Mouse (Mus musculus): ENCODE data around the gene Sult1c2. TPM values are rescaled to one million over a fixed set of nuclear protein-coding genes. Genes with fewer than 3 reads are reported as not detected.
A peak's percentile ranks its signal among the peaks of the same experiment; 100 is the strongest.
"Not testable (repeated sequence)": the region's sequence is repeated elsewhere in the genome, so short reads cannot be mapped to it uniquely, and the experiment has no call there.

Gene Sult1c2
- polyA plus RNA-seq (2015; fragmentation: Nextera tagmentation; extraction: Ambion mirVana), result 0.16 and 0.33 TPM in 2 replicates

DNA sequence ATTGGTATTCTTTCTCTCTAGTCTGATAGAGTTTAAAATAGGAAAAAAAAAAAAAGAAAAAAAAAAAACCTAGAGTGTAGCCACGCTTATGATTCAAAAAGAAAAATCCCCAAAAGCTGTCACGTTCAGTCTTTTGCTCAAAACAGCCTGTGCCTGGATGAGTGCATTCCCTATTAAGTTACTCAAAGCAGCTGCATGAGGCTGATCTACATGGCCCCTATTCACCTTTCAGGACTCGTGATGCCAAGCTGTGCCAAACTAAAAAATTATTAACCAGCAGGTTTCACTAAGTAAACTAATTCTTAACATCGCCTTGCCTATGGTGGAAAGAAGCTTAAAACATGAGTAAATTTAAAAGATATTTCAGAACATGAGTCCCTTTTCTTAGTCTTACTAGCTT lies at the start of gene Sult1c2:
Gene Sult1c2 (minus strand): TSS at position 134 of the 400 bp plus-strand sequence.
- H3K4me1 ChIP-seq (ENCODE audit: control insufficient read depth, insufficient read depth, low read length), result no peaks in the 10 kb centered on the region
- no peak within 1 kb of the TSS for H3K9ac ChIP-seq (ENCODE audit: low read depth, low read length)
- H3K27me3 ChIP-seq (replicated peaks; ENCODE audit: control insufficient read depth, insufficient read depth, low read length), result no peaks in the 10 kb centered on the region
- WGBS, result 71% methylated on average over 4 of the region's 4 CpGs
- peak; percentile 81 for ATAC-seq
- no peaks in the 10 kb centered on the region for H3K36me3 ChIP-seq (ENCODE audit: control insufficient read depth, insufficient read depth, low read length)
- H3K4me3 ChIP-seq (ENCODE audit: low read length), result no peak within 1 kb of the TSS
- H3K4me2 ChIP-seq (ENCODE audit: low read depth, low read length), result no peak within 1 kb of the TSS
- no peaks in the 10 kb centered on the region for H3K9me3 ChIP-seq (ENCODE audit: control insufficient read depth, low read length)
- no peak within 1 kb of the TSS for H3K27ac ChIP-seq (ENCODE audit: low read length)

DNA sequence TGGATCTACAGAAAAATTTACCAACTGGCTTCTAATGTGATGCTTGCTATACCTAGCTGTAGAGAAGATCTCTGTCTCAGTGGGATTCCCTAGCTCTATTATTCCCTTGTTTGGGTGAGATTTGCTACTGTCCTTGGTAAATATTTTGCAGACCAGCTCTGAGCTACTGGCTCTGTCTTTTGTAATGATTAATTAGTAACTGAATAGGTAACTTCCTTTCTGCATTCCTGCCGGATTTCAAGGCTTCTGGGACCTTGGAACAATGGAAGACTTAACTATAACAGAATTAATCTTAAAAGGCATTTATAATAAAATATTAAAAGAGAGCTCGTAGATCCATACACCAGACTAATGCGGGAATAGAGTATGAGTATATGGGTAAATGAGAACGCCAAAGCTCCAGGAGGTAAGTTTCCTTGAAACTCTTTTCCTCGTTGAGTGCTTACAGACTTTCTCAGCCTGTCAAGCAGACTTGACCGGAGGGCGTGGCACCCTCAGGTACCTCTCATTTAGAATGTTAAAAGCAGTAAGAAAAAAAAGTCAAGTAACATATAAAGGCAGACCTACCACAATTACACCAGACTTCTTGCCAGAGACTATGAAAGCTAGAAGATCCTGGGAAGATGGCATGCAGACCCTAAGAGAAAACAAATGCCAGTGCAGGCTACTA lies 33.0 kb upstream of the Sult1c2 start:
- not testable (repeated sequence) for H3K36me3 ChIP-seq (ENCODE audit: control insufficient read depth, insufficient read depth, low read length); H3K9ac ChIP-seq (ENCODE audit: low read depth, low read length); ATAC-seq; H3K4me3 ChIP-seq (ENCODE audit: low read length); H3K4me2 ChIP-seq (ENCODE audit: low read depth, low read length); H3K27ac ChIP-seq (ENCODE audit: low read length); H3K27me3 ChIP-seq (replicated peaks; ENCODE audit: control insufficient read depth, insufficient read depth, low read length); H3K4me1 ChIP-seq (ENCODE audit: control insufficient read depth, insufficient read depth, low read length); H3K9me3 ChIP-seq (ENCODE audit: control insufficient read depth, low read length)
- 87% methylated on average over 7 of the region's 7 CpGs for WGBS

DNA sequence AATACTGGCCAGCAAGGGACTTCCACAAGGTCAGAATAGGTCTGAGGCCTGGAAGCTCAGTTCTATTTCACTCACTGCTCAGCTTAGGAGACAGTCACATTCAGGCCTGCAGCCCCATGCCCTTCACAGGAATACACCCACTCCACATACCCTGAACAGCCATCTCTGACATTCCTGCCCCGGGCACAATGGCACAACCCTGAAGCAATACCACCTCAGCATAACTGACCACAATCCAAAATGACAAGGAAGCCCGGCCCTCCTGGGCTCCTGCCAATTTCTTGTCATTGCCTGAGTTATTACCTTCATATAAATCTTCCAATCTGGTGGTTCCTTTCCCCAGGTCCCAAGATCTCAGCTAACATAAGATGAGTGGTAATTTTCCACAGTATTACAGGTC lies 28.3 kb upstream of the Sult1c2 start:
- Histone ChIP-seq H3K27ac (ENCODE audit: low read length) (no peak overlapping the region), H3K27me3 (replicated peaks; ENCODE audit: control insufficient read depth, insufficient read depth, low read length) (no peaks in the 10 kb centered on the region), H3K36me3 (ENCODE audit: control insufficient read depth, insufficient read depth, low read length) (no peaks in the 10 kb centered on the region), H3K9ac (ENCODE audit: low read depth, low read length) (no peak overlapping the region), H3K9me3 (ENCODE audit: control insufficient read depth, low read length) (no peaks in the 10 kb centered on the region), H3K4me1 (ENCODE audit: control insufficient read depth, insufficient read depth, low read length) (no peaks in the 10 kb centered on the region), H3K4me3 (ENCODE audit: low read length) (no peak overlapping the region), H3K4me2 (ENCODE audit: low read depth, low read length) (no peak overlapping the region)
- no peak for ATAC-seq
- 85% methylated on average over 2 of the region's 2 CpGs for WGBS

DNA sequence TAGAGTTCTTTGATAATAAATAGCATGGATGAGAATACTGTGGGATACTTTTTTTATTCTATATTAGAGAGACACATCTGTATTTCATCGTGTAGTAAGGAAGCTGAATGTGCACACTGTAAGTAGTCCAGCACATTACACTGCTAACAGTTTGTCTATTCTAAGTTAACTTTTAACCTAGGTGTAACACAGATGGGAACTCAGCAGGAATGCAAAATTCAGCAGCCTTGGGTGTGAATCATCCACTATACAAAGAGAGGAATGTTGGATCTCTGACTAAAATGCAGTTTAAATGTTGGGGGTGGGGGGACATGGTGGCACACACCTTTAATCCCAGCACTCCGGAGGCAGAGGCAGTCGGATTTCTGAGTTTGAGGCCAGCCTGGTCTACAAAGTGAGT lies 26.1 kb upstream of the Sult1c2 start:
- WGBS, result 84% methylated on average over 3 of the region's 3 CpGs
- no peak for ATAC-seq
- H3K36me3 ChIP-seq (ENCODE audit: control insufficient read depth, insufficient read depth, low read length), result no peaks in the 10 kb centered on the region

DNA sequence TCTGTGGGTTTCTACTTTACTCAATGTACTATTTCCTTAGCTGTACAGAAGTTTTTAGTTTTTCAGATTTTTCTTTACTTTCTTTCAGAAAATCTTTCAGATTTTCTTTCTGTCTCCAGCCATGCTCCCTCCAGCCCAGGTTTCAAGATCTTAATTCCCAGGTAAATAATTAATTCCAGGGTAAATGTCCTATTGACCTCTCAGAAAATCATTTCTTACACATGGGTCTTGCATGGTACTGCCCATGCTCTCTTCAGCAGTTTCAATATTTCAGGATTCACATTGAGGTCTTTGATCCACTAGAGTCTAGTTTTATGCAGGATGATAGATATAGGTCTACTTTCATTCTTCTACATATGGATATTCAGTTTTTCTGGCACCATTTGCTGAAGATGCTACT lies 23.8 kb upstream of the Sult1c2 start:
- H3K27ac ChIP-seq (ENCODE audit: low read length), result no peak overlapping the region
- H3K4me1 ChIP-seq (ENCODE audit: control insufficient read depth, insufficient read depth, low read length), result no peaks in the 10 kb centered on the region
- H3K4me2 ChIP-seq (ENCODE audit: low read depth, low read length), result no peak overlapping the region
- H3K9me3 ChIP-seq (ENCODE audit: control insufficient read depth, low read length), result no peaks in the 10 kb centered on the region
- H3K4me3 ChIP-seq (ENCODE audit: low read length), result no peak overlapping the region
- H3K36me3 ChIP-seq (ENCODE audit: control insufficient read depth, insufficient read depth, low read length), result no peaks in the 10 kb centered on the region
- H3K9ac ChIP-seq (ENCODE audit: low read depth, low read length), result no peak overlapping the region
- ATAC-seq, result no peak
- no peaks in the 10 kb centered on the region for H3K27me3 ChIP-seq (replicated peaks; ENCODE audit: control insufficient read depth, insufficient read depth, low read length)

More for the DNA sequence above, 26.1 kb upstream of the Sult1c2 start:
- H3K4me3 ChIP-seq (ENCODE audit: low read length), result no peak overlapping the region
- H3K9me3 ChIP-seq (ENCODE audit: control insufficient read depth, low read length), result no peaks in the 10 kb centered on the region
- no peak overlapping the region for H3K9ac ChIP-seq (ENCODE audit: low read depth, low read length)
- no peaks in the 10 kb centered on the region for H3K4me1 ChIP-seq (ENCODE audit: control insufficient read depth, insufficient read depth, low read length)
- H3K27ac ChIP-seq (ENCODE audit: low read length), result no peak overlapping the region
- H3K4me2 ChIP-seq (ENCODE audit: low read depth, low read length), result no peak overlapping the region
- H3K27me3 ChIP-seq (replicated peaks; ENCODE audit: control insufficient read depth, insufficient read depth, low read length), result no peaks in the 10 kb centered on the region

DNA sequence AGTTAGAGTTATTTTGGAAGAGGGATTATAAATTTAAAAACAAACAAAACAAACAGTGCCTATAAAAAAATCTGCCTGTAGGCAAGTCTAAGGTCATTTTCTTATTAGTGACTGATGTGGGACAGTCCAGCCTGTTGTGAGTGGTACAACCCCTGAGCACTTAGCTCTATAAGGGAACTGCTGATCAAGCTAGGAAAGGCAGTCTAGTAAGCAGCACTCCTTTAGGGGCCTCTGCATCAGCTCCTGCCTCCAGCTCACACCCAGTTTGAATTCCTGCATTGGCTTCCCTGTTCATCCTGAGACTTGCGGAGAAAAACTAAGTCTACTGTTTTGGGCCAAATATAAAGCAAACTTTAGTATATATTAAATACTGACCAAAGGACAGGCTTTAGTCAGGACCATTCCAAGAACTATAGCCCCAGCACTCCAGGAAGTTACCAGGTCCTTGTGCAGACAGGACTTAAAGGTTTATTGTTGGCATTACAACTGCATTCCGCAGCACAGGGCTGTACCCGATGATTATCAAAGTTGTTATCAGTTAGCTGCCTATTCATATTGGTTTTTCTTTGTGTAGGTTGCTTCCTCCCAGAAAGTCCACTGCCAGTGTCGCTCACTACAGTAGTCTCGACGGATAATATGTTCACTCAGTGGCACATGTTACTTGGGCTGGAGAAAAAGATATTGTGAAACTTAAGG lies 19.3 kb upstream of the Sult1c2 start:
- no peak overlapping the region for H3K9ac ChIP-seq (ENCODE audit: low read depth, low read length)
- H3K4me3 ChIP-seq (ENCODE audit: low read length), result no peak overlapping the region
- H3K9me3 ChIP-seq (ENCODE audit: control insufficient read depth, low read length), result no peaks in the 10 kb centered on the region
- no peaks in the 10 kb centered on the region for H3K4me1 ChIP-seq (ENCODE audit: control insufficient read depth, insufficient read depth, low read length)
- ATAC-seq, result peak; percentile 81
- WGBS, result 58% methylated on average over 6 of the region's 6 CpGs
- no peak overlapping the region for H3K27ac ChIP-seq (ENCODE audit: low read length)
- no peak overlapping the region for H3K4me2 ChIP-seq (ENCODE audit: low read depth, low read length)
- no peaks in the 10 kb centered on the region for H3K36me3 ChIP-seq (ENCODE audit: control insufficient read depth, insufficient read depth, low read length)
- no peaks in the 10 kb centered on the region for H3K27me3 ChIP-seq (replicated peaks; ENCODE audit: control insufficient read depth, insufficient read depth, low read length)

DNA sequence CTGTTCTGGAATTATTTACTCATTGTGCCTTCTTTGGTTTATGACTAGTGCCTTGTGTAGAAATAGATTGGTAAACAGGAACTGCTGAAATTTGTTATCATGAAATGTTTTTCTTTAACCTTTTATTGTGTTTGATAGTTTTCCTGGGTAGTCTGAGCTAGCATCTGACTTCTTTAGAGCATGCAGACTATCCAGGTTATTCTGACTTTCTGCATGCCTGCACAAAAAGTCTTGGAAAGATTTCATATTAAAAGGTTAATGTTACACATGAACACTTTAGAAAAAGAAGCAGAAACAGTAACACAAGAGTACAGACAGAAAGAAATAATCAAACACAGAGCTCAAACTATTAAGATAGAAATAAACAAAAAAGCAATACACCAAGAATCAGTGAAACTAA lies 14.4 kb upstream of the Sult1c2 start:
- no peaks in the 10 kb centered on the region for H3K4me1 ChIP-seq (ENCODE audit: control insufficient read depth, insufficient read depth, low read length)
- no peaks in the 10 kb centered on the region for H3K36me3 ChIP-seq (ENCODE audit: control insufficient read depth, insufficient read depth, low read length)
- no peak for ATAC-seq

DNA sequence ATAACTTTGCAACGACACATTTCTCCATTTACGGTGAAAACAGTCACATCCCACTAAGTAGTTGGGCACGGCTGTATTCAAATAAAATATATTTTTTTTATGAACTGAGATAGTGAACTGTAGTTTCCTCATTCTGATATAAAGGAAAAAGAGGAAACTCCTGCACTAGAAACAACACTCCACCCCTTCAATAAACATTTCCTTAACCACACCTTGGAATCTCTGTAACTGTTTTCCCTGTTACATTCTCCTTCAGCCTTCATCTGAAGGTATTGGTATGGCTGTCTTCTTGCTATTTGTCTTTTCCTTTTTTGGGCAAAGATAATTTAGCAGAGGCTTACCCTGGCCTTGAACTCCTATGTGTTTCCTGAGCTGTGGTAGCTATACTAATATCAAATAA lies 8.9 kb upstream of the Sult1c2 start:
- Histone ChIP-seq H3K4me2 (ENCODE audit: low read depth, low read length) (no peak overlapping the region), H3K27ac (ENCODE audit: low read length) (no peak overlapping the region), H3K9ac (ENCODE audit: low read depth, low read length) (no peak overlapping the region)

More for the DNA sequence above, 14.4 kb upstream of the Sult1c2 start:
- Histone ChIP-seq H3K27me3 (replicated peaks; ENCODE audit: control insufficient read depth, insufficient read depth, low read length) (no peaks in the 10 kb centered on the region), H3K9me3 (ENCODE audit: control insufficient read depth, low read length) (no peaks in the 10 kb centered on the region), H3K27ac (ENCODE audit: low read length) (no peak overlapping the region), H3K4me3 (ENCODE audit: low read length) (no peak overlapping the region), H3K9ac (ENCODE audit: low read depth, low read length) (no peak overlapping the region), H3K4me2 (ENCODE audit: low read depth, low read length) (no peak overlapping the region)

DNA sequence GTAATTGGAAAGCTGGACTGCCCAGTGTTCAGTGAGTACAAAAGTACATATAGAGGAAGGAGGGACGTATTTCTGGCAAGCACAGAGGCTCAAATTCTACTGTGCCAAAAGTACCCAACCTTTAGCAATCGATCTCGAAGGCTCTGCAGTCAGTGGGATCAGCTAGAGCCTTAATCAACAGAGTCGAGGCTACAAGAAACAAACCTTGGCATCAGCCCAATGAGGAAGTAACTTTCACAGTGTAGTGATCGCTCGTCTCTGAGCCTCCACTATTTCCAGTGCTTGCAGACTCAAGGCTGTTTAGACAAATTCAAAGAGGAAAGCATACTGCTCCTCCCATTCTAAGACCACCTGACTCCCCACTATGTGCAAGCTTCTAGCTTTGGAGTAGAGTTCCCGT lies 343 bp downstream of the Sult1c2 start:
- Histone ChIP-seq H3K4me2 (ENCODE audit: low read depth, low read length) (no peak overlapping the region), H3K9me3 (ENCODE audit: control insufficient read depth, low read length) (no peaks in the 10 kb centered on the region), H3K27ac (ENCODE audit: low read length) (no peak overlapping the region), H3K9ac (ENCODE audit: low read depth, low read length) (no peak overlapping the region), H3K36me3 (ENCODE audit: control insufficient read depth, insufficient read depth, low read length) (no peaks in the 10 kb centered on the region), H3K27me3 (replicated peaks; ENCODE audit: control insufficient read depth, insufficient read depth, low read length) (no peaks in the 10 kb centered on the region), H3K4me1 (ENCODE audit: control insufficient read depth, insufficient read depth, low read length) (no peaks in the 10 kb centered on the region), H3K4me3 (ENCODE audit: low read length) (no peak overlapping the region)
- ATAC-seq, result peak; percentile 90
- 63% methylated on average over 7 of the region's 7 CpGs for WGBS

More for the DNA sequence above, 8.9 kb upstream of the Sult1c2 start:
- Histone ChIP-seq H3K4me1 (ENCODE audit: control insufficient read depth, insufficient read depth, low read length) (no peaks in the 10 kb centered on the region), H3K27me3 (replicated peaks; ENCODE audit: control insufficient read depth, insufficient read depth, low read length) (no peaks in the 10 kb centered on the region), H3K36me3 (ENCODE audit: control insufficient read depth, insufficient read depth, low read length) (no peaks in the 10 kb centered on the region), H3K4me3 (ENCODE audit: low read length) (no peak overlapping the region), H3K9me3 (ENCODE audit: control insufficient read depth, low read length) (no peaks in the 10 kb centered on the region)
- no peak for ATAC-seq
- 82% methylated on average over 3 of the region's 3 CpGs for WGBS

All from intestine, embryonic 16.5 days (tissue).